Mouse (Mus musculus) ES-Bruce4 (cell line): ENCODE results near the gene Prkar1a.

Experiments
- CTCF ChIP-seq: IDR thresholded peaks from one replicate; pipeline ENCODE4 v1.8.1; 2011; ENCODE audit warnings: low read depth, low read length
- POLR2A ChIP-seq: IDR thresholded peaks from one replicate; pipeline ENCODE4 v1.8.1; 2011; ENCODE audit warnings: low read length; ENCODE audit not compliant: insufficient read depth

- TF ChIP-seq POLR2A: no peak
- no peak for TF ChIP-seq CTCF
These were observed 15.1 kb downstream of the Prkar1a start for GRCm38 (mm10) chr11:109664293-109664692.
